Mouse (Mus musculus) bone marrow macrophage, adult 2 months (primary cell): ENCODE data around the gene Nfrkb. TPM values are rescaled to one million over a fixed set of nuclear protein-coding genes. Genes with fewer than 3 reads are reported as not detected.
A peak's percentile ranks its signal among the peaks of the same experiment; 100 is the strongest.

Experiments used
- H3K27ac ChIP-seq: 2 replicates; pipeline ENCODE4 v1.5.1; 2012; ENCODE audit warnings: low read depth, low read length; ENCODE audit not compliant: insufficient read depth
- H3K4me1 ChIP-seq: 2 replicates; pipeline ENCODE4 v1.6.1; 2012; ENCODE audit warnings: low read length; ENCODE audit not compliant: control insufficient read depth, insufficient read depth
- H3K4me3 ChIP-seq: 2 replicates; pipeline ENCODE4 v1.5.1; 2012; ENCODE audit warnings: mild to moderate bottlenecking, low read length, moderate library complexity; ENCODE audit not compliant: insufficient read depth
- CTCF ChIP-seq: IDR thresholded peaks from 2 replicates; pipeline ENCODE4 v1.5.1; 2012; ENCODE audit warnings: low read depth, mild to moderate bottlenecking, low read length, moderate library complexity
- POLR2A ChIP-seq: IDR thresholded peaks from 2 replicates; pipeline ENCODE4 v1.6.1; 2012; ENCODE audit warnings: mild to moderate bottlenecking, low read depth, low read length, borderline replicate concordance
- polyA plus RNA-seq: library from polyadenylated mRNA; stranded (reverse); fragments of >200 nt; gene quantifications from 2 replicates; pipeline ENCODE4 v1.2.4, GENCODE M21; 2012; ENCODE audit not compliant: missing spikeins, insufficient read depth, insufficient read length

The Nfrkb gene
- polyA plus RNA-seq, 1 experiment = 13.1 TPM

DNA sequence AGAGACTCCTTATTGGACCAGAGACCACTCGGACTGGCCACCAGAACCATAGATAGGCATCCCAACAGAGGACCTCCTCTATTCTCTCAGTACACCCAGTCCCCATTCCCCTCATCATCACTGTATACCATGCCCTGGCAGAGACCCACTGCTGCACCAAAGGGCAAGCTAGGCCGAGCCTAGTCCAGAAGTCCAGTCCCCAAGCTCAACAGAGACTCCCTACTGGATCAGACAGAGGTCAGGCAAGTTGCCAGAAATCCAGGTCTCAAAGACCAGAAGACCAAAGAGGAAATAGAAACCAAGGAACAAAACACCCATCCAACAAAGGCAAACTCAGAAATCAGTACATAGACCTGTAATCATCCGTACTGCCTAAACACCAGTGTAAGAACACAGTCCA, 14.3 kb upstream of the Nfrkb start:
- no peak for TF ChIP-seq POLR2A
- no peak for TF ChIP-seq CTCF
- H3K4me3 ChIP-seq = no peak overlapping the region
- H3K4me1 ChIP-seq = no peaks in the 10 kb centered on the region
- H3K27ac ChIP-seq = no peak overlapping the region

DNA sequence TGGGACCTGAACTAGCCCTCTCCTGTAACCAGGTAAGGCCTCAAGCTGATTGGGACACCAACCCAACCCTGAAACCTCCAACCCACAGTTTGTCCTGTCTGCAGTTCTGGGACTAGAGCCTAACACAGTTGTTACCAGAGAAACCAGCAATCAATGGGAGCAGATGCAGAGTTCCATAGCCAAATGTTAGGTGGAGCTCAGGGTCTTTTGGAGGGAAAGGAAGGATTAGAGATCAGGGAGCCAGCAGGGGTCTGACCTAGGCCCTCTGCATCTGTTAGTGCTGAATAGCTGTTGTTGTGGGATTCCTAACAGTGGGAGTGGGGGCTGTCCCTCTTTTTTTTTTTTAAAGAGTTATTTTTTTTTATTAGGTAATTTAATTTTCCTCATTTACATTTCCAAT, 9.3 kb upstream of the Nfrkb start:
- Histone ChIP-seq H3K4me1 (no peaks in the 10 kb centered on the region), H3K27ac (no peak overlapping the region), H3K4me3 (no peak overlapping the region)
- TF ChIP-seq POLR2A (no peak), CTCF (no peak)

DNA sequence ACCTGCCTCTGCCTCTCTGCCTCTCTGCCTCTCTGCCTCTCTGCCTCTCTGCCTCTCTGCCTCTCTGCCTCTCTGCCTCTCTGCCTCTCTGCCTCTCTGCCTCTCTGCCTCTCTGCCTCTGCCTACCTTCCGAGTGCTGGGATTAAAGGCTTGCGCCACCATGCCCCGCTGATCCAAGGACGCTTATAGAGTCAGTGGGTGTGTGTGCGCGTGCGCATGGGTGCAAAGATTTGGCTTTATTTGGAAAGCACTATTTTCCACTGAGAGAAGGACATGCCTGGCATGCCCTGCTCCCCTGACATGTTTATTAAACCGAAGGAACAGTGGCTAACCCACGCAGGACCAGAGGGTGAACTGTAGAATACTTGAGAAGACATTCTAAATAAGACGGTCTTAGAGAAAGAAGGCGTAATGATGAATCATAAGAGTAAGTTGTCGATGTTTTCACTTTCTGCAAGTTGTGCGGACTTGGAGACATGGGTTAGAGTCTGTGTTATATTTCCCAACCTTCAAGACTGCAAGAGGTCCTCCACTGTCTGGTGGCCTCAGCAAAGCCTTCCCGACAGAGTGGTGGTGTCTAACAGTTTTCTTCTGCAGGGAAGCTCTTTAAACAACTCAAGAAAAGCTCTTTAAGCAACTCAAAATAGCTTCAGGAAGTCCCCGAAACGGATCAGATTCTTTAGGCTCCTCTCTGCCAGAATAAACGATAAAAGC, 1.0 kb upstream of the Nfrkb start:
- no peak for TF ChIP-seq CTCF
- no peak for TF ChIP-seq POLR2A
- no peak overlapping the region for H3K27ac ChIP-seq
- H3K4me1 ChIP-seq = peaks cover 5% of the 10 kb centered on the region
- H3K4me3 ChIP-seq = no peak overlapping the region

DNA sequence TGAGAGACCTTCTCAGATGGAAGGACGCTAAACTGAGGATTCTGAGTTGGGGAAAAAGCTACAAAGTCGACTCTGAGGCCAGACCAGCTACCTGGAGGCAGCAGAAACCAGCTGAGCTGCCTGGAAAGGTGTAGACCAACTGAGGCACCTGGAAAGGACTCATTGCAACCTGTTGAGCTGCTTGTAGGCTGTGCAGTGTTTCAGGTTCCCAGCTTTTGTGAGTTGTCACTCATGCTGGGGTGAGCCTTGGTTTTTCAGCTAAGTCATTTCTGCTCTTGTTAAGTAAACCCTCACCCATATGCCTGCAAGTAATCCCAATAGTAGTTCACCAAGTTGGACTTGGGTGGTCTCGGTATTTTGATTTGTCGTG, 507 bp upstream of the Nfrkb start:
- Histone ChIP-seq H3K27ac (no peak overlapping the region), H3K4me3 (peak overlapping the region; percentile 85), H3K4me1 (peaks cover 5% of the 10 kb centered on the region)
- TF ChIP-seq CTCF (no peak), POLR2A (no peak)

DNA sequence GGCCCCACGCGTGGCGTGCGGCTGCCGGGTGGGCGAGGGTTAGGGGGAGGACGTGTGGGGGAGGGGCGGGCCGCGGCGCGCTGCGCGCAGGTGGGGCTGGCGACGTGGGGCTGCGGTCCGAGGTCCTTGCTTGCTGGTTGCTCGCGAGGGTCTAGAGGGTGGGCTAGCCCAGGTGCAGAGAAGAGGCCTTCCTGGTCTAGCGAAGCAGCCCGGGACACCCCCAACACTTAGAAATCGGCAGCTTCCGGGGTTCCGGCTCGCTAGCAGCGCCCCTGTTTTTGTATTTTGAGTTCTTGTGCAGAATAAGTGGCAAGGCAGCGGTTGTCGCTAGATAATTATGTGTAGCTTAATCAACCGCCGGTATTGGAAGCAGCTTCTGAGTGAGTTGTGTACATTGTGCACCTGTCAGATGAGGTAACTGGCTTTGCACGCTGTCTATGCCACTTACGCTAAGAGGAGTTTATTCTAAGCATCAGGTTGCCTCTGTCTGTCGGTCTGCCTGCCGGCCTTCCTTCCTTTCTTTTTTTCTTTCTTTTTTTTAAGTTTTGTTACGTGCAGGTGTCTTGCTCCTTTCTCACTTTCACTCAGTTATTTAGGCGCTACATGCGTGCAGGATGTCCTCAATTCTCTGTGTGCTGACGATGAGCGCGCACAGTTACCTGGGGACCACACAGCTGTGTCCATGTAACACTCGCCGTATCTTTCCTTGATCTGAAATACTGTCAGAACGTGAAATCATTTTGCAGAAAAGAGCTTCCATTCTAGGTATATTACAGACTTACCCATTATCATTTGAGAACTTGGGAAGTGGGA, 582 bp downstream of the Nfrkb start:
- TF ChIP-seq POLR2A (no peak), CTCF (no peak)
- peak overlapping the region; percentile 85 for H3K4me3 ChIP-seq
- H3K27ac ChIP-seq = no peak overlapping the region
- H3K4me1 ChIP-seq = peaks cover 5% of the 10 kb centered on the region

DNA sequence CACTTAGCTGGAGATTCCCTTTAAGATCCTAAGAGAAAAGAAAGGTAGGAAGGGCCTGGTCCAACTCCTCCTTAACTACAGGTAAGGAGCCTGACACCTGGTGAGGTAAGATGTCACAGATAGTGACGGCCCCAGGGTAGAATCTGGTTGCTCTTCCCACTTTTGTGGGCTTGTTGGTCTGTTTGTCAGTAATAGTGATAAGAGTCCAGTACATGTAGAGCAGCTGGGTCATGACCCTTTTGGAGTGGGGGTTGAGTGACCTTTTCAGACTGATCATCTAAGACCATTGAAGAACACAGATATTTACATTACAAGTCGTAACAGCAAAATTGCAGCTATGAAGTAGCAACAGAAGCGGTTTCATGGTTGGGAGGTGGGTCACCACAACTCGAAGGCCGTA, 1.2 kb downstream of the Nfrkb start:
- Histone ChIP-seq H3K27ac (no peak overlapping the region), H3K4me3 (peak overlapping the region; percentile 85; the same call in 1 of the 2 replicates), H3K4me1 (peaks cover 5% of the 10 kb centered on the region)
- TF ChIP-seq CTCF (no peak), POLR2A (no peak)

DNA sequence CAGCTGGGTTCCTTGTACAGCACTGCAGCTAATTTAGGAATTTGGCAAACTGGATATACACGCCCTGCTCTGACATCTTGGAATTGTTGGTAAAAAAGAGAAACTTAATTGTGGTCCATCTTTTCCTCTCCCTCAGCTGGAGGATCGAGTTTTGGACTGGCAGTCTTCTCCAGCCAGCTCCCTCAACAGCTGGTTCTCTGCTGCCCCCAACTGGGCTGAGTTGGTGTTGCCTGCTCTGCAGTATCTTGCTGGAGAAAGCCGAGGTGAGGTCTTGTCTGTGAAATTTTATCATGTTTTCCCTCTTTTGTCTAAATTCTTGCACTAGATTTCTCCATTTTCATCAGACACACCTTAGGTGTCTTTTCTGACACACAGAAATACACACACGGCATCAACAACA, 14.4 kb downstream of the Nfrkb start:
- no peak overlapping the region for H3K4me3 ChIP-seq
- no peaks in the 10 kb centered on the region for H3K4me1 ChIP-seq
- no peak overlapping the region for H3K27ac ChIP-seq
- TF ChIP-seq POLR2A = no peak
- TF ChIP-seq CTCF = peak; percentile 60

DNA sequence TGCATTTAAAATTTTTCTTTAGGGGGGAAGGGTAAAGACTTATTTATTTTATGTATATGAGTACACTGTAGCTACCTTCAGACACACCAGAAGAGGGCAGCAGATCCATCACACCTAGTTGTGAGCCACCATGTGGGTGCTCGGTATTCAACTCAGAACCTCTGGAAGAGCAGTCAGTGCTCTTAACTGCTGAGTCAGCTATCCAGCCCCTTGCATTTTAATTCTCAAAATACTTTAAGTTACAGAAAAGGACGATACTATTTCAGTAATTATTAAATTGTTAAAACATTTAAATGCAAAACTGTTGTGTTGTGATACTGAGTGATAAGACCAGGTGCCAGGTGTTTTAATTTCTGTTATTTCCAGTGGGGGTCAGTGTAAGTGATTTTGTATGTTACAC, 18.3 kb downstream of the Nfrkb start:
- TF ChIP-seq POLR2A (no peak), CTCF (no peak)
- Histone ChIP-seq H3K4me3 (no peak overlapping the region), H3K27ac (no peak overlapping the region), H3K4me1 (no peaks in the 10 kb centered on the region)

DNA sequence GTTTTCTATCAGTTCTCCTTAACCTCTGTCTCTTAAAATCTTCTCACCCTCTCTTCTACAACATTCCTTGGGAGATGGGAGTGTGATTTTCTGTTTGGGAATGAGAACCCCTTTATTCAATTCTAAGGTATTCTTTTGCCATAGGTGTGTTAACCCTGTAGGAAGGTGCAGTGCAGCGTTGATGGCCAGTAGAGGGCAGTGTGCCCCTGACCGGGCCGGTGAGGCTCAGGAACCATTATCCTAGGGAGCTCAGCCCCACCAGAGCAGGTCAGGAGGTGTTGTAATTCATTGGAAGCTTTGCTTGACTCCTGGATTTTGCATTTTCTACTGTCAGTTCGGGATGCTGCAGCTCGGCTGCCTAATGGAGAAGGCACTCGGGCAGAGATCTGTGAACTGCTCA, 19.2 kb downstream of the Nfrkb start:
- no peak overlapping the region for H3K4me3 ChIP-seq
- no peaks in the 10 kb centered on the region for H3K4me1 ChIP-seq
- no peak overlapping the region for H3K27ac ChIP-seq
- no peak for TF ChIP-seq POLR2A
- peak; percentile 94 for TF ChIP-seq CTCF

DNA sequence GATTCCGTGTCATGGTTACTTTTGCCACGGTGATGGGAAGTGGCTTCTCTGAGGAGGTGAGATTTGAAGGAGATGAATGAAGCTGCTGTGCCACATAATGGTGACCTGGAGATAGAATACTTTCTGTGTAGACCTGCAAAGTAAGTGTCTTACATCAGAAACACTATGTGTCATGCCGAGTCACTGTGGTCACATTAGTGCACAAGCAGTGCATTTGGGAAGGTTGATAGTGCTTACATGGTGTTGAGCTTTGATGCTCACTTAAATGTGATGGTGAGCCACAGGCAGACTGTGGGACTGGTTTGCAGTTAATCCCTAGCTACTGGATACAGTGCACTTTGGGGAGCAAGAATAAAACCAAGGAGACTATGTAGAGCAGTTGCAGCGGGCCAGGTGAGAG, 26.2 kb downstream of the Nfrkb start:
- TF ChIP-seq POLR2A (no peak), CTCF (no peak)
- H3K4me3 ChIP-seq = no peak overlapping the region
- H3K27ac ChIP-seq = no peak overlapping the region
- no peaks in the 10 kb centered on the region for H3K4me1 ChIP-seq

DNA sequence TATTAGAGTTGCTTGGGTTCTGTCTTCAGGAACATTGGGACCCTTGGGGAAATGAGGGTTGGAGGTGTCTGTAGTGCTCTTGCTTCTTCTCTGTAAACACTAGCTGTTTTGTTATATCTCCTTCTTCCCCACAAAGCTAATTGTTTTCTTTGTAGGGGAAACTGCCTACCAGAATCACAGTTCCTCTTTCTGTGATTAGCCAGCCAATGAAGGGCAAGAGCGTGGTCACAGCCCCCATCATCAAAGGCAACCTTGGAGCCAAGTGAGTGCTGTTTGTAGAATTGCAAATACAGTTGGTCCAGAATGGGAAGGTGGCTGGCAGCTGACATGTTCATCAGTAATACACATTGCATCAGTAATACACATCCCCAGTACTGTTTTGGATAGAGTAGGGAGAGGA, 32.8 kb downstream of the Nfrkb start:
- H3K4me1 ChIP-seq = peaks cover 11% of the 10 kb centered on the region
- no peak for TF ChIP-seq CTCF
- TF ChIP-seq POLR2A = no peak
- peak overlapping the region; percentile 68 for H3K27ac ChIP-seq
- H3K4me3 ChIP-seq = no peak overlapping the region
